Mouse (Mus musculus): ENCODE measurements around the gene Cacna2d3.

DNA sequence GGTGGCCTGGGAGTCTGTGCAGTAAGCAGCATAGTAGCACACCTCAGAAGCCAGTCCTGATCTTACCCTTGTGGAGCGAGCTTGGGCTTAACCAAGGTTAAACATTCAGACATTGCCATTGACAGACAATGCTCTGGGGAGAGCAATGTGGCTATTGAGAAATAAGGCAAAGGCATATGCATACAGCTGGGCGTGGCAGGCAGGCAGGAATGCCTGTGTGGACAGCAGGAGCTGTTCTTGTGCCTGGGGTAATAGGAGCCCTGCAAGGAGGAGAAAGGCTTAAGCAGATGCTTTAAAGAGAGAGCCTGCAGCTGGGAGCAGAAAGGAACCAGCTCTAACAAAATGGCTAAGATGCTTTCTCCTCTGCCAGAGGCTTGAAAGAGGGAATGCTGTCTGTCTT, 451.8 kb downstream of the Cacna2d3 start:
- TF ChIP-seq CTCF (IDR thresholded peaks at IDR 0.05; ENCODE audit: low read depth, low read length) (no peak), GATA1 (IDR thresholded peaks at IDR 0.05; ENCODE audit: borderline replicate concordance, low read length) (no peak), TAL1 (conservative IDR thresholded peaks at IDR 0.05; ENCODE audit: low read depth, low read length) (no peak), GATA2 (IDR thresholded peaks at IDR 0.05; ENCODE audit: borderline replicate concordance, low read depth, low read length) (no peak)

Measured in G1E (cell line).